Mouse (Mus musculus): Measurements from ENCODE around the gene Actn4. TPM values are rescaled to one million over a fixed set of nuclear protein-coding genes. Genes with fewer than 3 reads are reported as not detected.

Gene Actn4
- total RNA-seq, 2 experiments from 2014 or later, result 129 to 134 TPM

DNA sequence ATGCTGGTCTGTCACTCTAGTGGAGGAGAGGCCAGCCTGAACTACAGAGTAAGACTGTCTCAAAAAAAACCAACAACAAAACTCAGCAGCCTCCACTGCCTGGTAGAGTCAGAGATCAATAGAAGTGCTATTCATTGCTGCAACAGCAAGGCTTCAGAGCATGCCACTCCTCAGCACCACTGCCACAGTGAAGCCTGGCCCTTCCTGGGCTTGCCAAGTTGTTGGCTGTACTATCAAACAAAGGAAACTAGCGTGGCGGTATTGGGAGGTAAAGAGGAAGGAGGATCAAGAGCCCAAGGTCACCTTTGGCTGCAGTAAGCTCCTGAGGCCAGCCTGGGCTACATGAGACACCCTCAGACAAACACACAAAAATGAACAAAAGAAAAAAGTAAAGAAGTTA lies 36.0 kb downstream of the Actn4 start:
- intact Hi-C loops (cut with DNase I), result no loop called here
- no peak for DNase-seq

DNA sequence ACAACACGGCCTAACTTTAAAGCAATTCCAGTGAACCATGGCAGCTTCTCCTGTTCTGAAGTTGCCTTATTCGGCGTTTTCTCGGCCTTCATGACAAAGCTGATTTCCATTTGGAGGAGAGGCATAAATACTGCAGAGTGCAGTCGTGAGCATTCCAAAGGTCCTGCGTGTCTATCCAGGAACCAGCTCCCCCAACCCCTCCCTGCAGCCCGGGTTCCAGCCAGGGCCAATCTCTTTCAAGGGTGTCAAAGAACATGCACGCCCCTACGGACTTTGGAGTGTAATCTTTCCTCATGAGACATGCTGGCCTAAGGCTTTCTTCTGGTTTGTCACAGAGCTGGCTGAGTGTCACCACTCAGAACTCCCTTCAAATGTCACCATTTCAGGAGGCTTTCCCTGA lies 36.8 kb downstream of the Actn4 start:
- intact Hi-C loops (cut with DNase I), result no loop called here
- DNase-seq, result no peak

DNA sequence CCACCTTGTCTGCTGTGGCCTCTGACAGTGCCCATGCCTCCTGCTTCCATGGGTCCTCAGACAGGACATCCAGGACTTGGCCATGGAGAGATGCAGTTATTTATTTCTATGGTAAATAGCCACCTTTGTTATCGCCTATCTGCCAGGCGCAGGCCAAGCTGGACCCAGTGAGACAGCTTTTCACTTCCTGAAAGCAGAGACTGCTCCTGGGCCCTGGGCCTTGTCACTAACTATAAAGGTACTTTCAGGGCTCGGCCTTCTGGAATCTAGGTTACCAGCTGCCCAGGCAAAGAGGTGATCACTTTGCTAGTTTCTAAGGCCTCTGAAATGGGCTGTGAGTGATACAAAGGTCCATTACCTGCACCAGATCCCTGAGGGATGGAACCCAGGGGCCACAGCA lies 37.3 kb downstream of the Actn4 start:
- intact Hi-C loops (cut with DNase I), result no loop called here
- no peak for DNase-seq

DNA sequence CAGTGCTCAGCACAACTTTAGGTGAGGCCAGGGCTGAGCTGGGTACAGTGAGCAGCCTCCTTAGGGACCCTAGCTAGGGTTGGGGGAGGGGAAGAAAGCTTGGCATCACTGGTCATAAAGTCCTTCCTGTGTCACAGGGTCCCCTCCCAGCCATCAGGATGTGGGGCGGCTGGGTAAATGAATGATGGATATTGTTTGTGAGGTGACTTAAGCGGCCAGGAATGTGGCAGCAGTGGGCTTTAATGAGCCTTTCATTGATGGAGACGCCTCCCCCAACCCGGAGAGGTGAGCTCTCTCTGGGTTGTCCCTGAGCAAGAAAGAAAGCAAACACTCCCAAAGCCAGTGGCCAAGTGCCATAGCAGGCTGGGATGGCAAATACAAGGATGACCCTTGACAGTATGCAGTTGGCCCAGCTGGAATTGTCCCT lies 38.3 kb downstream of the Actn4 start:
- intact Hi-C loops (cut with DNase I), result no loop called here
- DNase-seq, result no peak

DNA sequence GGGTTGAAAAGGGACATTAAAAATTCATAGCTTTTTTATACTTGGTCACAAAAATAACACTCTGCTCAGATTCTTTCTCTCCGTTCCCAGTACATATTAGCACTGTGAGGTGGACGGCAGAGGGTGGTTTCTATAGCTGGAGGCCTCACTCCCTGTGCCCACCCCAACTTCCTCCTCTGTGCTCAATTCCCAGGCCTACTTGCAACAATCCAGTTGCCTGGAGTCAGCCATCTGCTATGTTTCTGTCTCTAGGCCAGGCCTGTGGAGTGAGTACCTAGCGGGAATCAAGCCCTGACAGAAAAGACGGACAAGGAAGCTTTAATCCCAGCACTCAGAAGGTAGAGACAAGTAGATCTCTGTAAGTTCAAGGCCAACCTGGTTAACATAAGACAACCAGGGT lies 39.5 kb downstream of the Actn4 start:
- no peak for DNase-seq

DNA sequence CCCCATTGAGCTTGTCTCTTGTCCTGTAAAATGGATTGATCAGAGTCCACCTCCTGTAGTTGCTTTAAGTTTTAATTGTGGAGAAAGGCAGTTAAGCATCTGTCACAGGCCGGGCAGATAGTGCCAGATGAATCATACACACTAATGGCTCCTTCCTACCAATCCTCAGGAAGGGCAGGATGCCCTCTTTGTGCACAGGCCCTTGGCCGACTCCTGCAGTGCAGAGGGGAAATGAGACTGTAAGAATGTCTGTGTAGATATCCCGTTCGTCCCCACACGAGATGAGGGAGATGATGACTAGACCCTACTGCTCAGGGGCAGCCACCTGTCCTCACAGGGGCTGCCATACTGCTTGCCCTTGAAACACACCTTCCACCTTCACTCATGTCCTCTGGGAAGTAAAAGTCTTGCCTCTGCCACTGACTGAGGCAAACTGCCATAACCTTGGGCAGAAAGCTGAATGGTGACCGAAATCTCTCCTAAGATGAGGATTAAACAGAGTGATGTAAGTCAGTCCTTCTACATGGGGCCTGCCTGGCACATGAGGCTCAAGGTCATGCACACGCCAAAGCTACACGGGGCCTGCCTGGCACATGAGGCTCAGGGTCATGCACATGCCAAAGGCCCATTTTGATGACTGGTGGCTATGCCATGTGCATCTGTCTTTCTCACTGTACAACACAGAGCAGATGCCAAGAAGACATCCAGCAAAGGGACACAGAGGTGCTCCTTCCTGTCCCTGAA lies 40.2 kb downstream of the Actn4 start:
- intact Hi-C loops (cut with DNase I), result no loop called here
- DNase-seq, result peak; percentile 17

More for the DNA sequence above, 39.5 kb downstream of the Actn4 start:
- intact Hi-C loops (cut with DNase I), result no loop called here

DNA sequence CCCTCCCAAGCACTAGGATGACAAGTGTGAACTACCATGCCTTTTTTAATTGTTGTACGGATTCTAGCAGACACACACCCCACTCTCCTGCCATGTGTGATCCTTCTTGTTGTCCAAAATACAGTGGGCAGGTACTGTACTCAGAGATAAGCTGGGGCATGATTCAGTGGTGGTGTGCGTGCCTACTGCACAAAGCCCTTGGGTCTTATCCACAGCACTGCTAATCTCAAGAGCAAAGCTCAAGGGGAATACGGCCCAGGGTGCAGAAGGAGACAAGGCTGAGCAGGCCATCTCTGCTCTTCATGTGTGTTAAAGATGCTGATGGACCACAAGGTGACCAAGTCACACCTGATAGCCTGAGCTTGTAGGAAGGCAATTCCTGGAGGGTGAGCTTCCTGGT lies 41.0 kb downstream of the Actn4 start:
- DNase-seq, result no peak
- intact Hi-C loops (cut with DNase I), result no loop called here

DNA sequence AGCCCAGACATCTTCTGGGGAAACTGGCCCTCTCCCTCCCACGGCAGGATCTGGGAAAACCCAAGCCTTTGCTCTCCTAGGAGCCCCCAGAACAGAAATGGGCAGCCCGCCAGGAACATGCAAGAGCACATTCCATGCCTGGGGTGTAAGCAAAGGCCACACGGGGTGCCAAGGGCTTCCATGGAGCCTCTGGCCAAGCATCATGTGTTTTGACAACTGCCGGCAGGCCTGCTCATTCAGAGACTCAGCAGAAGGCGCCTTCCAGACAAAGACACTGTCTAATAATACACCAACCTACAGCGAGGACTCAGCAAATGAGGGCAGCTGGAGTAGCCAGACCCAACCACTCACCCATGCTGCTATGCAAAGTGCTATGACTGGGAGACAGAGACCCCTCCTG lies 42.3 kb downstream of the Actn4 start:
- DNase-seq, result peak; percentile 92
- intact Hi-C loops (cut with DNase I), result no loop called here

DNA sequence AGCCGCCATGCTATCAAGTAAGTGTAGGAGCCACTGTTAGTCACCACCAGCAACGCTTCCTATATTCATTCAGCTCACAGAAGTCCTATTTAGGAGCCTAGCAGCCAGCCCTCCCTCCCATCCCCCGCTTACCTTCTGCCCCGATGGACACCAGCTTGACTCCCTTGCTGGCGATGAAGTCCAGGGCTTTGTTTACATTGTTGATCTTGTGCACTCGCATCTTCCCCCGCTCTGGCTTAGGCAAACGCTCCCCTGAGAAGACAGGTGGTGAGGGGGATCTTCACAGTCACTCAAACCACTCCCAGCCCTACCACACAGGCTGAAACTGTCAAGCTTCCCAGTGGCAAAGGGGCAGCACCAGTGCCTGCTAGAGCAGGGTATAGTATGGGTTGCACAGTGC lies 43.6 kb downstream of the Actn4 start:
- intact Hi-C loops (cut with DNase I), result no loop called here
- DNase-seq, result no peak

DNA sequence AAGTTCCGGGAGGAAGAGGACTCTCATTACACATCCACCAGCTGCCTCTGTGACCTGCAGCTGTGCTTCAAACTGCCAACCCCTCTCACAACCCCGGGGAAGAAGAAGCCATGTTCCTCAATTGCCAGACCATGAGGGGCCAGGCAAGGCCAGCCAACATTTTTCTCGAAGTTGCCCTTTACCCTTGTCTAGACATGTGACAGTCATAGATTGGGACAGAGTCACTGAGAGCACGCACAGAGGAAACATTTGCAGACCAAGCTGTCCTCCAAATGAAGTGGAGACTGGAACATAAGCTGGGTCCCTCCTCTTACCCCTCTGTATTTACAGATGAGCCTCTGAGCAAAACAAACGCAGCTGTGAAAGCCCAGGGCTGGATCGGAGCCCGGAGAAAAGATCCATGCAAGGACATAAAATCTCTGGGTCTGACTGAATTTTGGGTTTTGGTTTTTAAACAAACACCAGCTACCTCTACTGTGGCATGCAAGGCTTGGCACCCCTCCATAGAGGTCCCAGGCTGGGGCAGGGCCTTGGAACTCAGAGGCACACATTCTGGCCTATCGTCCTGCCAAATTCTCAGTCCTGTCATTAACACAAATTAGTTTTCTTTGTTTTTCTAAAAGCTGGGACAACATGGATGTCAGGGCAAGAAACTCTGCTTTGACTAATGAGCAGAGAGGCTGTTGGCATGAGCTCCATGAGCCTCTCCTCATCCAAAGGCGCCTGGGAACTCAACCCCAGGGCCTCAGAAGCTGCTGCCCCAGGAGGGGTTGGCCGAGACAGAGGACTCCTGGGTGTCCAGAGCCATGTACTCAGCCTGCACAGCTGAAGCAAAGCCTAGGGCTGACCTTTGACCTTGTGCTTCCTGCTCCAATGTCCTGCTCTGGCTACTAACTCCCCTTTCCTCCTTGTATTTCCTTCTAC lies 44.4 kb downstream of the Actn4 start:
- DNase-seq, result peak; percentile 65
- intact Hi-C loops (cut with DNase I), result no loop called here

DNA sequence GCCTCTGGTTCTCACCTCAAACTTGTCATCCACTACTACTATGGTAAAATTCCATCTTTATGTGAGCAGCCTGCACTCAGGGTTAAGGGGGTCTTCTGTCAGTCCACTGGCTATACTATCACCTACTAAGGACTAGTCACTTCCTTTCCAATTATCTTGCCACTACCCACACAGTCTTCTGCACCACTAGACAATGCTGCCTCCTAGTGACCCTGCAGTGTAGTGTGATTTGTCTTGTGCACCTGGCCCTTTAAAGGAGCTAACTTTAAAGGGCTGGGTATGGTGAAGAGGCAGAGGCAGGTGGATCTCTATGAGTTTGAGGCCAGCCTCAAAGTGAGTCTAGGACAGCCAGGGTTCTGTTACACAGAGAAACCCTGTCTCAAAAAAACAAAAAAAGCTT lies 45.6 kb downstream of the Actn4 start:
- no peak for DNase-seq
- intact Hi-C loops (cut with DNase I), result no loop called here

DNA sequence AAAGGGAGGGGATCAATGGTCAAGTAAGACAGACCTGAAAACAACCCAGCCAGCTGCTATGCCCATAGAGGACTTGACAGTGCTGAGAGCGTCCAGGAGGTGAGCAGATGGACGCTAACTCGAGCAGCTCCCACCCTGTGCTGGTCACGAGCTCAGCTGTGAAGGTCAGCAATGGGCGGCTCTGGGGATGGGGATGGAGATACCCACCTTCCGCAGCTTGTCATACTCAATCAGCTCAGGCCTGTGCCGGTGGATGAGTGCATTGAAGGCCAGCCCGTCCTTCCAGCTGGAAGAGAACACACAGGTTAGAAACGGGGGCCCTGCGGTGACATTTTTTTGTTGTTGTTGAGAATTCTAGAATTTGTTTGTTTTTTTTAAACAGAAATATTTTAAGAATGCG lies 49.0 kb downstream of the Actn4 start:
- intact Hi-C loops (cut with DNase I), result no loop called here
- DNase-seq, result no peak

DNA sequence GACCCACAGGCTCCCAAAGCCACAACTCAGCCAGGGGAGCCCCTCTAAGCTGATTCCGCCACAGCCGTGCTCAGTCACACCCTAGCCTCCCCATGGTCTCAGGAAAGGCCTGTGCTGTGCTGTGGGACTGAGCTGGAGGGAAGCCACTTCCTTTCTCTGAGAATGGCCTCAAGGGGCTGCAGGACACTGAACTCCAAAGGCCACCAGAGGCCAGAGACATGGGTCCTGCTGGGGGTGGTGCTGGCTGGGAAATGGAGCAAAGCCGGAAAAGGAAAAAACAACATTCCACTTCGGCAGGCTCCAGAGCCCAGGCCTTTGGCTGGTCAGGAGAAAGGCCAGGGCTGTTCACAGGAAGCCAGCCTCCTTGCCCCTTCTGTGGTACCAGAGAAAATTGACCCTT lies 50.5 kb downstream of the Actn4 start:
- intact Hi-C loops (cut with DNase I), result no loop called here
- no peak for DNase-seq

DNA sequence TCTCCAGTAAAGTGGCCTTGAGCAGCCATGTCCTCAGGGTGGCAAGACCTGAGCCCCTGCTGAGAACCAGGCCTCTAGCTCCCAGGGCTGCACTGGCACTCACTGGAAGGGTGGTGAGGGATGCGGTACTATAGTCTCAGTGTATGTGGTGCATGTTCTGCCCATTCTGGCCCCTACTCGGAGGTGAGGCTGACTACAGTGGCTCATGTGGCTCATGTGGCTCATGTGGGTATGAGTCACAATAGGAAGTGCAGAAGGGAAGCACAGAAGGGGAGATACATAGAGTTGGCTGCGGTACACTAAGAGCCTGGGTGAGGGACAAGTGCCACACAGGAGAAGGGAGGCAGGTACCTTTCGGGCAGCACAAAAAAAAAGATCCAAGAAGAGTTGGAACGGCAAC lies 54.9 kb downstream of the Actn4 start:
- intact Hi-C loops (cut with DNase I), result no loop called here
- DNase-seq, result no peak

DNA sequence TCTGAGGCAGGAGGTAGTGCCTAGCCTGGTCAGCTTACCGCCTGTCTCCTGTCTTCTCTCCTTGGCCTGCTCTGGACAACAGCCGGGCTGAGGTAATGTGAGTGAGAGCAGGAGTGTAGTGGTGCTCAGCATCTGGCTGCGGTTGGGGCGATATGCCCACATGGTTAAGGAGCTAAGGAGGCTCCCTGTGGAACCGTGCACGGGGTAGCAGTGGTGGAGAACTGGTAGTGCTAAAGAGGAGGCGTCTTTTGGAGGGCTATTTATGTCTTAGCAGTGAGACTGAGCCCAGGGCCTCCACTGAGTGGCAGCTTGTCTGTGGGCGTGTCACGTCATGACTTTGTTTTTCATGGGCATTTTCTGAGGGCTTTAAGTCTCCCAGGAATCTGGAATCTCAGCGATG lies 58.4 kb downstream of the Actn4 start:
- DNase-seq, result no peak
- intact Hi-C loops (cut with DNase I), result no loop called here

DNA sequence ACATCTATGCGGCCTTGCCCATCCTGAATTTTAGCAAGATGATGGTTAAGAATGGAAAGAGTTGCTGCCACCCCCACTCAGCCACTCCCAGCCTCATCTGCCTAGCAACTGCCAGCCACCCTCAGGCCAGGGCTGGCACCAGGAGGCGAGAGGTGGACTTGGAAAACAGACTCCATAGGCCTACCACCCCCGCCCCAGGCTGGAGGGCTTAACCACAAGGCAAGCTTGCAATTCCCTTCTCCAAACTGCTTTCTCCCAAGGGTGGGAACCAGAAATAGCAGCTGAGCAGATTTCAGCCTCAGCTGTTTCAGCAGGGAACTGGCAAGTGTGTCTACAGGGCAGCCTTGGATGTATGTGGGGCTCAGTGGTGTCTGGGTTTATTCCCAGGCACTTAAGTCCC lies 59.3 kb downstream of the Actn4 start:
- intact Hi-C loops (cut with DNase I), result no loop called here
- no peak for DNase-seq

DNA sequence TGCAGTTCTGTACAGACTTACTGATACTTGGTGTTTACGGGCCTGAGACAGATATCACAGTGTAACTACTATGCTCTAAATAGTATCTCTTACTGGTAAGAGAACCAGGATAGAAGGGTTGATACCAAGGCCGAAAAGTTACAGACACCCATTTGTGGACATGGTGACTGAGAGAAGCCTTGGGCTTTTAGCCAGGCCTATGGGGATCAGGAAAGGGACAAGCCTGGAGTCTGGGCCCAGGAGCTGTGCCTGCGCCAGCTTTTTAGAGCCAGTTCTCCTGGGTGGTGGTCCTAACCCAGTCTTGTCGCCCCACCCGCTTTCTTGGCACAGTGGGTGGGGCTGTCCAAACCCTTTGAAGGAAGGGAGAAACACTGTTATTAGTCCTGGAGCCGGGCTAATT lies 60.0 kb downstream of the Actn4 start:
- intact Hi-C loops (cut with DNase I), result no loop called here
- no peak for DNase-seq

DNA sequence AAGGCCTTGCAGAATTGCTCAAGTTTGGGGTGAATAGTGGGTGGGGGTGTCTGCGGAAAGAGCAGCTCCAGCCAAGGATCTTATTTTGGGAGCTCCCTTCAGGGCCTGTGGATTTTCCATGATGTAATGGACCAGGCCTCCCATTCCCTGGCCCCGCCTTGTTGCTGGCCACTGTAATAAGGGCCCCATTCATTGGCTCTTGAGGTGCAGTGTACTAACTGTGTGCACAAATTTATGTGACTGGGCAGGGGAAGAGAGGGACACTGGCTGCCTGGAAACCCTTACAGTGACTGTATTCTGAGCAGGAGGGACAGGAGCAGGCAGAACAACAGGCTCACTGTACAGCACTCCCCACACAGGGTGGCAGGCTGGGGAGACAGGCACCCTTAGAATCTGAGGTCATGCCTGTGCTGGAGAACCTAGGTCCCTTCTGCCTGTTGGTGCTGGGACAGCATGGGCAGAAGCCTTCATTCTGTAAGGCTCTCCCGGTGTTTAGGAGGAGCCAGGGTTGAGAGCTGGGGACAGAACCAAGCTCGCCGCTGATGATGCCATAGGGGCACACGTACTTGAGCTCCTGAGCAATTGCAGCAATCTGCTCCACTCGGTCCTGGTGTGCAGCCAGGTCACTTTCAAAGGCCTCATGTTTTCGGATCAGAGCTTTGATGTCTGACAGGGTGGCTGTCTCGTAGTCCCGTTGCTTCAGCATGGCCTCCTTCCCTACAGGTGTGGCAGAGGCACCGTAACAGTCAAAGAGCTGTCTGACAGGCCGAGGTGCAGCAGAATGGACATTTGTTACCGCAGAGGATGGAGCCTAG lies 60.6 kb downstream of the Actn4 start:
- DNase-seq, result no peak
- intact Hi-C loops (cut with DNase I), result no loop called here

DNA sequence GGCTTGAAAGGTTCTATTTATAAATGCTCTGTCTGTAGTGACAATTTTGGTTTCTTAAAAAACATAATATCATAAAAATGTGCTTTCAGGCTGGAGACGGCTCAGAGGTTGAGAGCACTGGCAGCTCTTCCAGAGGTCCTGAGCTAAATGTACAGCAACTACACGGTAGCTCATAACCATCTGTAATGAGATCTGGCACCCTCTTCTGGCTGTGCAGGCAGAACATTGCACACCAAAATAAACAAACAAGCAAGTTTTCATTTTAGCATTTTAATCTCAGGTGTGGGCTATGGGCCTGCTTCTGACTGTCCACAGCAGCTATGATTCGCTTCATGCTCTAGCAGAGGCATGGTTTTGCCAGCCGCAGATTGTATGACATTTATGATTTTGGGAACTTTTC lies 62.2 kb downstream of the Actn4 start:
- intact Hi-C loops (cut with DNase I), result no loop called here
- no peak for DNase-seq

DNA sequence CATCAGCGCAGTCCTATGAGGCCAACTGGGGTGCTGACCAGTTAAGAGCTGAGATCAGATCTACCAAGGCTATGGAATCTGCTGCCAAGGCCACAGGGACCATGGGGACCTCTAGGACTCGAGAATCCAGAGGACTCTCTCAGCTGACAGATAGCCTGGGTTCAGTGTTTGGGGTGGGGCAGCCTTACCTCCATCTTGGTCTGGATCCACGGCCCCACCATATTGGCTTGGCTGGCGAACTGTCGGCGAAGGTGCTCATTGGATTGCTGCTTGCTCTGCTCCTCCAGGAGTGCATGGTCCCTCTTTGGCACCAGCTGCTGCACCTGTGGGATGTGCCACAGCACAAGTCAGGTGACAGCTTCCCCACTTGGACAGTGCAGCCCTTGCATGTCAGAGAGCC lies 64.5 kb downstream of the Actn4 start:
- intact Hi-C loops (cut with DNase I), result no loop called here
- no peak for DNase-seq

DNA sequence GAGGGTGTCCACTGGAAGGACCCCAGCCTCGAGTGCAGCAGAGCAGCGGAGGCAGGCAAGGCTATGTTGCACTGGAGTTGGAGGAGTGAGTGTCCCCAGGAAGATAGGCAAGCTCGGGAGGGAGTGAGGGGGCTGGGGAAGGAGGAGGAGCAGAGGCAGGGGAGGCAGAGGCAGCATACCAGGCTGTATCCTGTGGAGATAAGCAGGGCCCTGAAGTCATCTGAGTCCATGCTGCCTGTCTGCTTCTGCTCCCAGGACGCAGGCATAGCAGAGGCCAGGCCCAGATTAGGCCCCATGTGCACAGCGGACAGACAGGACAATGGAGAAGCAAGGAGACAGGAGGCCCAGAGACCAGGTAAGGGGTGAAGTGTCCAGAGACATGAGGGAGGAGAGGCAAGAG lies 67.2 kb downstream of the Actn4 start:
- intact Hi-C loops (cut with DNase I), result loop anchor here (5.0 kb wide), 1 partner anchor 93 kb away; no protein-coding TSS in a partner anchor
- DNase-seq, result no peak
